Mouse (Mus musculus): ENCODE measurements around the gene Ocln. TPM values are rescaled to one million over a fixed set of nuclear protein-coding genes. Genes with fewer than 3 reads are reported as not detected.

Gene Ocln
- polyA plus RNA-seq, 1 experiment from 2014 or later, result 58.9 TPM

GRCm38 (mm10) chr13:100543011-100543767 is 9.3 kb downstream of the Ocln start:
- peak overlapping the region; percentile 81 for H3K27ac ChIP-seq
- no peak overlapping the region for H3K9ac ChIP-seq
- no peaks in the 10 kb centered on the region for H3K4me1 ChIP-seq
- 59% methylated on average over 10 of the region's 10 CpGs for WGBS
- no peaks in the 10 kb centered on the region for H3K9me3 ChIP-seq
- no peaks in the 10 kb centered on the region; the same call in 1 of the 2 replicates for H3K36me3 ChIP-seq
- no peak overlapping the region for H3K4me3 ChIP-seq (replicated peaks)
- H3K27me3 ChIP-seq (replicated peaks), result no peaks in the 10 kb centered on the region
- H3K4me2 ChIP-seq, result peak overlapping the region; percentile 33; the same call in 1 of the 2 replicates
- ATAC-seq (ENCODE audit: insufficient read depth, low FRiP score, low read depth), result peak; percentile 44; the same call in 1 of the 2 replicates

DNA sequence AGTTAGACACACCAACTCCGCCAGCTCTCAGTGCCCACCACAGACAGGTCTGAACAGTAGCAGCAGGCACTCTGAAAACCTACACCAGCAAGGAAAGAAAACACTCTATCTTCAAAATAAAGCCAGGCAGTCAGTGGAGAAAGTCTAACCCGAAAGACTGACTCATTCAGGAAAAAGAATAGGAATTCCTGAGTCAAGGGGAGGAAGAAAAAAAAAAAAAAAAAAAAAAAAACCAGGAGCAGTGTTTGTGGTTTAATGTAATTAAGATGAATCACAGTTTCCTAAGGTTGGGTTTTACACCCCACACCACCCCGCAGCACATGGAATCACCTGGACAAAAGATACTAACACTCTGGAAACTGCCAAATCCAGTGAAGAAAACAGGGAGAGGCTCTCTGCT is 16.4 kb downstream of the Ocln start:
- Histone ChIP-seq H3K9me3 (no peaks in the 10 kb centered on the region), H3K27me3 (replicated peaks) (no peaks in the 10 kb centered on the region), H3K4me1 (no peaks in the 10 kb centered on the region), H3K4me2 (no peak overlapping the region), H3K4me3 (replicated peaks) (no peak overlapping the region), H3K27ac (peak overlapping the region; percentile 44; the same call in 1 of the 2 replicates), H3K36me3 (no peaks in the 10 kb centered on the region; the same call in 1 of the 2 replicates), H3K9ac (no peak overlapping the region)
- no peak for ATAC-seq (ENCODE audit: insufficient read depth, low FRiP score, low read depth)
- 70% methylated on average over 3 of the region's 3 CpGs for WGBS

DNA sequence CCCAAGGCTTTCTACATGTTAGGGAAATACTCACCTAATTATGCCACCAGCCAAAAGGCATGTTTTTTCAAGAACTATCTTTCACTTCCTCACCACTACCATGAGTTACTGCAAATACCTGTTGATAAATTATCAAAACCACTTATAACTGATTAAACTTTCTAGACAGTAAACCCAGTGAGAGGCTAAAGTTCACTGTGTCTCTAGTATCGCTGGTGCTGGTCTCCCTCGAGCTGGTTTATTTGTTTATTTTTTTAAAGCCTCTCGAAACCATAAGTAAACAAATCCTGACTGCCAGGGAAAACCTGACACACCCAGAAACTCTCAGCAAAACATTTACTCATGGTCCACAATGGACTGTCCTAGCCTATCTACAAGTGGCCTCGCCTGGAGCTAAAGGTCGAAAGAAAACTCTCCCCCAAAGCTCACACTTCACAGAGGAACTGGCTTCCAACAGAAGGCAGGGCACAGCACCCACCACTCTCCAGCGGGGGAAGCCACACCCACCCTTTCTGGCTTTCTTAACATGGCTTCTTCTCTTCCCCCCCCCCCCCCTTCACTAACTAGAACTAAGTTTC is 19.6 kb downstream of the Ocln start:
- Histone ChIP-seq H3K27me3 (replicated peaks) (no peaks in the 10 kb centered on the region), H3K36me3 (no peaks in the 10 kb centered on the region), H3K9ac (no peak overlapping the region), H3K27ac (peak overlapping the region; percentile 75), H3K4me3 (replicated peaks) (no peak overlapping the region), H3K9me3 (no peaks in the 10 kb centered on the region), H3K4me2 (no peak overlapping the region), H3K4me1 (no peaks in the 10 kb centered on the region)
- 24% methylated on average over 6 of the region's 6 CpGs for WGBS
- ATAC-seq (ENCODE audit: insufficient read depth, low FRiP score, low read depth), result peak; percentile 89

- H3K9me3 ChIP-seq, result no peaks in the 10 kb centered on the region
- peaks cover 5% of the 10 kb centered on the region; the same call in 1 of the 2 replicates for H3K4me1 ChIP-seq
- ATAC-seq (ENCODE audit: insufficient read depth, low FRiP score, low read depth), result no peak
- 65% methylated on average over 6 of the region's 6 CpGs for WGBS
- no peak overlapping the region for H3K9ac ChIP-seq
- no peaks in the 10 kb centered on the region for H3K27me3 ChIP-seq (replicated peaks)
- no peaks in the 10 kb centered on the region for H3K36me3 ChIP-seq
- no peak overlapping the region for H3K27ac ChIP-seq
- H3K4me3 ChIP-seq (replicated peaks), result no peak overlapping the region
- no peak overlapping the region for H3K4me2 ChIP-seq
These were observed 25.9 kb downstream of the Ocln start for GRCm38 (mm10) chr13:100526649-100527038.

GRCm38 (mm10) chr13:100525935-100526648 is 26.4 kb downstream of the Ocln start:
- Histone ChIP-seq H3K4me1 (peaks cover 5% of the 10 kb centered on the region; the same call in 1 of the 2 replicates), H3K27me3 (replicated peaks) (no peaks in the 10 kb centered on the region), H3K4me2 (no peak overlapping the region), H3K9me3 (no peaks in the 10 kb centered on the region), H3K27ac (no peak overlapping the region), H3K9ac (no peak overlapping the region), H3K36me3 (no peaks in the 10 kb centered on the region), H3K4me3 (replicated peaks) (no peak overlapping the region)
- 70% methylated on average over 6 of the region's 6 CpGs for WGBS
- ATAC-seq (ENCODE audit: insufficient read depth, low FRiP score, low read depth), result no peak

- no peak overlapping the region for H3K9ac ChIP-seq
- H3K4me1 ChIP-seq, result peaks cover 5% of the 10 kb centered on the region; the same call in 1 of the 2 replicates
- no peak overlapping the region for H3K4me3 ChIP-seq (replicated peaks)
- 87% methylated on average over 6 of the region's 6 CpGs for WGBS
- ATAC-seq (ENCODE audit: insufficient read depth, low FRiP score, low read depth), result no peak
- H3K4me2 ChIP-seq, result no peak overlapping the region
- no peak overlapping the region for H3K27ac ChIP-seq
- H3K27me3 ChIP-seq (replicated peaks), result no peaks in the 10 kb centered on the region
- no peaks in the 10 kb centered on the region for H3K36me3 ChIP-seq
- no peaks in the 10 kb centered on the region for H3K9me3 ChIP-seq
These were observed 27.6 kb downstream of the Ocln start for GRCm38 (mm10) chr13:100524896-100525295.

DNA sequence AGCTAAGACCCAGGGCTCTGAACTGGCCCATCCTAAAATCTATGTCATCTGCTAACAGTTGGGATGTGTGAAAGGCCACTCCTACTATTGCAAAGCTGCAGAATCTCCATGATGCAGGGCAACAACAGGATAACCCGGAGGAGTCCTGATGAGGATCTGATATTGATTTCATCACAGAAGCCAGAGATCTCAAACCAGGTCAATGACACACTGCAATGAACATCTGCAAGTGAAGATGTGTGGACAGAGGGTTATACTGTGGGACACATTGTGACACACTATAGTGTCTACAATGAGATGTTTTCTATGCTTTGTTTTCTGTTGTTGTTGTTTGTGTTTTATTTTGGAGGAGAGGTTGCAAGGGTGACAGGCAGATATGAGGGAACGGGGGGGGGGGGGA is 28.8 kb downstream of the Ocln start:
- no peak for ATAC-seq (ENCODE audit: insufficient read depth, low FRiP score, low read depth)
- H3K36me3 ChIP-seq, result no peaks in the 10 kb centered on the region
- H3K4me1 ChIP-seq, result peaks cover 5% of the 10 kb centered on the region; the same call in 1 of the 2 replicates
- H3K9ac ChIP-seq, result no peak overlapping the region
- no peak overlapping the region for H3K4me2 ChIP-seq
- H3K27ac ChIP-seq, result no peak overlapping the region
- WGBS, result 79% methylated on average over 2 of the region's 2 CpGs
- H3K9me3 ChIP-seq, result no peaks in the 10 kb centered on the region
- no peak overlapping the region for H3K4me3 ChIP-seq (replicated peaks)
- no peaks in the 10 kb centered on the region for H3K27me3 ChIP-seq (replicated peaks)

DNA sequence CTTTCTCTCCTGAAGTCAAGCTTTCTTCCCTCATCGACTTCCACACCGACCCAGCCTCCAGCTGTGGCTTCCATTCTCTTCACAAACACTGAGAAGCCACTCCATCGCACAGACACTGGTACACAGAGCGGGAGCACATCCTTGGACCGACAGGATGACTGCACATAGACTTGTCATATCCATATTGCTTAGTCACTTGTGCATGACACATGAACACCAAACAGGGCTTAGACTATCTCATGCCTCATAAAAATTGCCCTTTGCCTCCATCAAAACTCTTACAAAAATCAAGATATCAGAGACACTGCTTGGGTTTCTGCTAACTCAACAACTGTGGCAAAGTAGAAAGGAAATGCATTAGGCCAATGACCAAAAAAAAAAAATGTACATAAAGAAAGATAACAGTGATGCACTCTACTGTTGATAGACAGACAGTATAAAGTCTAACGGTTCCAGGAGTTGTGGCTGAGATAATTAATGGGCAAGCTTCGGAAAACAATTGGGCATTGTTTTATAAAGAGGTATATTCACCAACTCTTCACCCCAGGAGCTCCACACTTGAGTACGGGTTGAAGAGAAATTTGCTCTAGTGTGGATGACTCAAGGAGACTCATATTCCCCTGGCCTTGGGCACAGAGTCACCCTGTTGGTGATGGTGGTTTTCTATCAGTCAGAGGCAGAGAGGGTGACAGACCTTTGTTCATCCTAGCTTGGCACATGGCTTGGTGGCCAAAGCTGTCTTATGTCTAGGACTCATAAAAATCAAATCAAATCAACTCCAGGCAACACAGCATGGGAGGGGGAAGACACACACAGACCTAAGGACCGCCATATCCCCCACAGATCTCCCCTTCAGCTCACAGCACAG is 30.6 kb downstream of the Ocln start:
- Histone ChIP-seq H3K9ac (no peak overlapping the region), H3K27ac (no peak overlapping the region), H3K4me1 (peaks cover 5% of the 10 kb centered on the region; the same call in 1 of the 2 replicates), H3K36me3 (no peaks in the 10 kb centered on the region), H3K4me3 (replicated peaks) (no peak overlapping the region), H3K27me3 (replicated peaks) (no peaks in the 10 kb centered on the region), H3K4me2 (no peak overlapping the region), H3K9me3 (no peaks in the 10 kb centered on the region)
- WGBS, result 79% methylated on average over 9 of the region's 9 CpGs
- ATAC-seq (ENCODE audit: insufficient read depth, low FRiP score, low read depth), result no peak

- no peak for ATAC-seq (ENCODE audit: insufficient read depth, low FRiP score, low read depth)
- no peak overlapping the region for H3K9ac ChIP-seq
- H3K4me3 ChIP-seq (replicated peaks), result no peak overlapping the region
- H3K27ac ChIP-seq, result no peak overlapping the region
- H3K4me1 ChIP-seq, result peaks cover 8% of the 10 kb centered on the region
- H3K4me2 ChIP-seq, result no peak overlapping the region
- WGBS, result 71% methylated on average over 2 of the region's 2 CpGs
- H3K9me3 ChIP-seq, result no peaks in the 10 kb centered on the region
- no peaks in the 10 kb centered on the region for H3K27me3 ChIP-seq (replicated peaks)
- no peaks in the 10 kb centered on the region for H3K36me3 ChIP-seq
These were observed 33.4 kb downstream of the Ocln start for GRCm38 (mm10) chr13:100519162-100519561.

DNA sequence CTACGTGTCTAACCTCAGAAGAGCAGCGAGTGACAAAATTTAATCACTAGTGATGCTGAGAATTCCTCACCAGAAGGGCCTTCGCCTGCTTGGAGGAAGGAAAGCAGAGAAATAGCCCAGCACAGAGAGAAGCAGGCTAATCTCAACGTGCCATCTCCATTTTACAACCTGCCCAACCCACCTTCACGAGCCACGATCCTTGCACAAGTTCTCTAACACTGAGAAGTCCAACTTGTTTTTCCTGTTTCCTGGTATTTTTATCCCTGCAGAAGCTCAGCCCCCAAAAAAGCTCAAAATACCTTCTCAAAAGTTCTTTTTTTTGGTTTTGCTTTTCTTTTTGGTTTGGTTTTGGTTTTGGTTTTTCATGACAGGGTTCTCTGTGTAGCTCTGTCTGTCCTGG is 34.3 kb downstream of the Ocln start:
- Histone ChIP-seq H3K9ac (no peak overlapping the region), H3K9me3 (no peaks in the 10 kb centered on the region), H3K4me1 (peaks cover 3% of the 10 kb centered on the region), H3K27ac (peak overlapping the region; percentile 67), H3K4me2 (no peak overlapping the region), H3K27me3 (replicated peaks) (no peaks in the 10 kb centered on the region), H3K36me3 (no peaks in the 10 kb centered on the region), H3K4me3 (replicated peaks) (no peak overlapping the region)
- 70% methylated on average over 6 of the region's 6 CpGs for WGBS
- 0 out of 2 replicates have a peak, but pooled peaks have one; percentile 37 for ATAC-seq (ENCODE audit: insufficient read depth, low FRiP score, low read depth)

DNA sequence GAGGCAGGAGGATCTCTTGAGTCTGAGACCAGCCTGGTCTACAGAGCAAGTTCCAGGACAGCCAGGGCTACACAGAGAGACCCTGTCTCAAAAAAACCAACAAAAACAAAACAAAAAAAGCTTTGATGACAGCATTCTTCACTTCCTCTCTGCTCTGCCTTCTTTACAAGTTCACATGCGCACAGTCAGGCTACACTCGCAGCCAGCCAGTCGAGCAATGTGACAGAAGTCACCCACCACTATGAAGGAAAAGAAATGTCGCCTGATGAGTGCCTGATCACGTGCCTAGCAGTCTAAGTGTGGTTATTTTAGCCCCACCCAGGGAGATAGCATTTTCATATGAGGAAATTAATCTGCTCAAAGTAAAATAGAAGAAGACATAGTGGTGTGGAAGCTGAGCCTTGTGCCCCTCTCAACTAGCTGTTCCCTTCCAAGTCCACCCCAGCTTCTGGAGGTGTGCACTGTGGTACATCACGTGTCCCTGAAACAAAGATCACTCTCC is 34.8 kb downstream of the Ocln start:
- WGBS, result 77% methylated on average over 6 of the region's 6 CpGs
- H3K4me2 ChIP-seq, result no peak overlapping the region

More for the DNA sequence above, 34.8 kb downstream of the Ocln start:
- H3K9ac ChIP-seq, result no peak overlapping the region
- no peak overlapping the region for H3K4me3 ChIP-seq (replicated peaks)
- peaks cover 3% of the 10 kb centered on the region; the same call in 1 of the 2 replicates for H3K4me1 ChIP-seq
- H3K36me3 ChIP-seq, result no peaks in the 10 kb centered on the region
- peak overlapping the region; percentile 38; the same call in 1 of the 2 replicates for H3K27ac ChIP-seq
- H3K27me3 ChIP-seq (replicated peaks), result no peaks in the 10 kb centered on the region
- no peak for ATAC-seq (ENCODE audit: insufficient read depth, low FRiP score, low read depth)
- no peaks in the 10 kb centered on the region for H3K9me3 ChIP-seq

Measured in stomach, embryonic 15.5 days (tissue).